In genomic region chr3:35340935-35341800, GRCm38 (mm10) we compare ENCODE assay signal across 8 mouse cellular contexts.
DNase-seq lines count a peak whose midpoint lies in the region; ATAC-seq lines count a peak whose summit lies in the region.

No protein-coding gene starts in this region.

- WGBS in forebrain, embryonic 13.5 days, result under 1% methylated on average over 21 of the region's 22 CpGs
- 2% methylated on average over 22 of the region's 22 CpGs for WGBS in liver, embryonic 15.5 days (ENCODE audit: insufficient replicate concordance)

- H3K27ac ChIP-seq in forebrain, embryonic 13.5 days, result peak overlapping the region; percentile 98
- H3K27ac ChIP-seq in liver, embryonic 15.5 days (replicated peaks), result no peak overlapping the region

- peak overlapping the region; percentile 37 for H3K4me3 ChIP-seq in forebrain, embryonic 13.5 days
- peak overlapping the region; percentile 38 for H3K4me3 ChIP-seq in liver, embryonic 15.5 days (replicated peaks)

- intact Hi-C loops in gastrocnemius, postnatal 14 days (cut with DNase I; ENCODE audit: low total_unique reads), result no loop called here

- peak; percentile 92 for ATAC-seq in forebrain, embryonic 13.5 days
- ATAC-seq in liver, embryonic 15.5 days (ENCODE audit: insufficient read depth), result no peak

- no peaks in the 10 kb centered on the region for H3K9me3 ChIP-seq in forebrain, embryonic 13.5 days (replicated peaks)
- H3K9me3 ChIP-seq in liver, embryonic 15.5 days (replicated peaks), result no peaks in the 10 kb centered on the region

- peak overlapping the region; percentile 67 for H3K9ac ChIP-seq in forebrain, embryonic 13.5 days
- no peak overlapping the region for H3K9ac ChIP-seq in liver, embryonic 15.5 days

- no peaks in the 10 kb centered on the region for H3K36me3 ChIP-seq in forebrain, embryonic 13.5 days (ENCODE audit: poor library complexity, severe bottlenecking)
- H3K36me3 ChIP-seq in liver, embryonic 15.5 days (replicated peaks), result no peaks in the 10 kb centered on the region

- H3K27me3 ChIP-seq in forebrain, embryonic 13.5 days, result no peaks in the 10 kb centered on the region
- H3K27me3 ChIP-seq in liver, embryonic 15.5 days, result no peaks in the 10 kb centered on the region; the same call in 1 of the 2 replicates

- peak overlapping the region; percentile 59 for H3K4me2 ChIP-seq in forebrain, embryonic 13.5 days
- peak overlapping the region; percentile 54 for H3K4me2 ChIP-seq in liver, embryonic 15.5 days

- peak; percentile 32 for DNase-seq in gastrocnemius, postnatal 14 days
- DNase-seq in gastrocnemius, adult 18-20 months (ENCODE audit: low spot score), result no peak
- peak; percentile 14 for DNase-seq in cerebellum, adult 11 months
- DNase-seq in layer of hippocampus, adult 18-20 months (ENCODE audit: low spot score in 2 of 2), result peak; percentile 68 to 79
- DNase-seq in right cerebral cortex, postnatal 36 days (ENCODE audit: low spot score in 2 of 2), result peak; percentile 63 to 64
- DNase-seq in adrenal gland, adult 8-10 months, result no peak

- H3K4me1 ChIP-seq in forebrain, embryonic 13.5 days, result peaks cover 58% of the 10 kb centered on the region
- no peaks in the 10 kb centered on the region for H3K4me1 ChIP-seq in liver, embryonic 15.5 days (replicated peaks)

Comparison
In these comparisons a context has a peak if more than half of its experiments do, and no peak if none do; other contexts are left out.
1. DNase-seq: peak in gastrocnemius, postnatal 14 days (single experiment), cerebellum, adult 11 months (single experiment), layer of hippocampus, adult 18-20 months (2 of 2) and right cerebral cortex, postnatal 36 days (2 of 2); none in gastrocnemius, adult 18-20 months (single experiment) and adrenal gland, adult 8-10 months (single experiment).